Mouse (Mus musculus) heart, adult 11 months (tissue): ENCODE measurements around the gene Hist1h3f.
"Not testable (repeated sequence)": the region's sequence is repeated elsewhere in the genome, so short reads cannot be mapped to it uniquely, and the experiment has no call there.

Experiments
- DNase-seq: peaks from one replicate; pipeline ENCODE4 v3.0.0; 2022

The Hist1h3f gene

DNA sequence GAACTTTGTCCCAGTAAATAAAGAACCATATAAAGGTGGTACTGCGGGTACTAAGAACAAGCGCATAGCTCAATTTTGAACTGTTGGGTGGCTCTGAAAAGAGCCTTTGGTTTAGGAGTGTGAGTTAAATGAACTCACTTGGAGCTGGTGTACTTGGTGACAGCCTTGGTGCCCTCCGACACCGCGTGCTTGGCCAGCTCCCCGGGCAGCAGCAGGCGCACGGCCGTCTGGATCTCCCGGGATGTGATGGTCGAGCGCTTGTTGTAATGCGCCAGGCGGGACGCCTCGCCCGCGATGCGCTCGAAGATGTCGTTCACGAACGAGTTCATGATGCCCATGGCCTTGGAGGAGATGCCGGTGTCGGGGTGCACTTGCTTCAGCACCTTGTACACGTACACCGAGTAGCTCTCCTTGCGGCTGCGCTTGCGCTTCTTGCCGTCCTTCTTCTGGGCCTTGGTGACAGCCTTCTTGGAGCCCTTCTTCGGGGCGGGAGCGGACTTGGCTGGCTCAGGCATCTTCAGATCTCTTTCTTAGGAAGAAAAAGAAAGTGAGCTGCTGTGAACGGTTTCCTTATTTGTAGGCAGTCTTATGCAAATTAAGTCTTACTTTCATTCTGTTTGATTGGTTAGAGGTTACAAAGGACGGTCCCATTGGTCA, 41.7 kb downstream of the Hist1h3f start:
- DNase-seq: peak; percentile 98

DNA sequence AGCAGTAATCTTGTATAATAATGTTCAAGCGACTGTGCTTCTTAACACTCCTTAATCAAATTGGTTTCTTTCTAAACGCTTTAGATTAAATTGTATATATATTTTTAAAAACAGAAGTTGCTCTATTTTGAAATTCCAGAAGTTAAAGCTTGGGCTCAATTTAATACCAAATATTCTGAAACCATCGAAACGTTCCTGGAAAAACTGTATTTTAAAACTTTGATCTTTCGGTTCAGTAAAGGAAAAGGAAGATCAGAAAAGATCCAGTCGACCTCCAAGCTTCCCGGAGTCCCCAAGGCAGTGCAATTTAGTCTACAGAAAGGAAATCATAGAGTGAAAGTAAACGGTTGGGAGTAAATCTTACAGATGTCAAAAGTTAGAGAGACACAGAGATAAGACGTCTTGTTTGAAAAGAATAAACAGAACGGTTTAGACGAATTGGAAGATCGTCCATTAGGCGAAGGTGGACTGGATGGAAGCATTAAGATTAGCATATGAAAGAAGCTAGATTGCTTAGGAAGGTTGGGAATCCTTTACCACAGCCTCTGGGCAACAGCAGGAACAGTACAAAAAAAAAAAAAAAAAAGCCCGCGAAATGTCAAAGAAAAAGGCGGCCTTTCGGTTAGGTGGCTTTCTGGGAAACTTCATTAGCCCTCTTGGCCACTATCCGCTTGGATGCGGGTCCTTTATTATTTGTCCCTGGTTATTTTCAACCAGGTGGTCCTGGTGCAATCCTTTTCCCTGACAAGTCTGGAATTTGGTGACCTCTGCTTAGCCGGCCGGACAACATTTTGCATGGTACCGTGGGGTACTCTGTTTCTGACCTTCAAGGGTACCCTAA, 42.5 kb downstream of the Hist1h3f start:
- DNase-seq: no peak

DNA sequence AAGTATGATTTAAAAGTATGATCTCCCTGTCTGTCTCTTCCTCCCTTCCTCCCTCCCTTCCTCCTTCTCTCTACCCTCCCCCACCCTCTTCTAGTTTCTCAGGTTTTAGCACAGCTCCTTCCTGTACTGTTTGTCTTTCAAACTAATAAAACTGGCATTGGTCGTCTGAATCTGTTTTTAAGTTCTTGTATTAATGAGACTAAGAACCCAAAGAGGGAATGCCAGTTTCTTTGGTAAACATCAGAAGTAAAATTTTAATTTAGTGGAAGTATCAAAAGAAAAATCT, 43.0 kb downstream of the Hist1h3f start:
- no peak for DNase-seq

DNA sequence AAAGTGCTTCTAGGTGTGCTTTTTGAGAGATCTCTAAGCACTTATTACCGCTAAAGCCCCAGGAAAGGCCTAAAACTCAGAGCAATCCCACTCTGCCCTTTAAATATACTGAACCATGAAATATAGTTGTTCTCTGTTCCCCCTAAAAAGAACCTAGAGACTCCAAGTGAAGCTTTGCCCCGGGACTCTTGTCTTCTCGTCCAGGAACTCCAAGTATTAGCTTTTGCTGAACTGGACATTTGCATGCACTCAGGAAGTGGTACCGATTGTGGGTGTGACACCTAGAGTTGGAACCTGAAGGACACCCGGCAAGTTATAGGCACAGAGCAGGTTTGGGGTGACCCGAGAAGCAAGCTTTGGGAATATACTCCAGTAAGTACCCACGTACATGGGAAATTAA, 47.4 kb downstream of the Hist1h3f start:
- DNase-seq: peak; percentile 63

DNA sequence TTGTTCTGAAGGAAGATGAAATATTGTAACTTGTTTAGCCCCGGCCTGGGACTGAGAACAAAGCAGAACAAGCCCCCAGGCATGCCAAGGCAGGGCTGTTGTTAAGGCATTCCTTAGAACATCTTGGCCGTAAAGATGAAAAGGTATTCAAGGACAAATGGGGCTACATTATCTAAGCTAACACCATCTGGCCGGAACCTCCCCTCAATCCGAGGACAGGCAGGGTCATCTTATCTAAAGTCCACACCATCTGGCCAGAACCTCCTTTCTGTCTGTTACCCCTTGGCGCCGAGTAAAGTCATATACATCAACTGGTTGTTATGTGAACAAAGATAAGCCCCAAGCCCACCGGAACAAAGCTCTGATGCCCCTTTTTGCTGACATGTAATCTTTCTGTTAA, 48.0 kb downstream of the Hist1h3f start:
- not testable (repeated sequence) for DNase-seq

DNA sequence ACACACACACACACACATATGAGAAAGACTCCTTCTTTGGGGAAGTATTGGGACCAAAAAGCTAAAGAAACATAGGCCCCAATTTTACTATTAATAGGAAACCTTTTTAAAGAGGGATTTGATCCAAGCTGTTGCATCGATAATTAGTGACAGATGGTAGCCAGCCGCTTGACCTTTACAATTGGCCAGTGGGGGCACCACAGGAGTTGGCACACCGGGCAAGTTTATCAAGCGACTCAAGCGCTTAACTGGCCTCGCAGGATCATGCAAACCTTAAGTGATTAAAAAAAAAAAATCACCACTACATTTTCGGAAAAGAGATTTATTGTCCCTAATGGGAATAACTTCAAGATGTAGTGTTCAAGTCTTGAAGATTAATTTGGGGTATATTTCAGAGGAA, 48.8 kb downstream of the Hist1h3f start:
- peak; percentile 65 for DNase-seq

DNA sequence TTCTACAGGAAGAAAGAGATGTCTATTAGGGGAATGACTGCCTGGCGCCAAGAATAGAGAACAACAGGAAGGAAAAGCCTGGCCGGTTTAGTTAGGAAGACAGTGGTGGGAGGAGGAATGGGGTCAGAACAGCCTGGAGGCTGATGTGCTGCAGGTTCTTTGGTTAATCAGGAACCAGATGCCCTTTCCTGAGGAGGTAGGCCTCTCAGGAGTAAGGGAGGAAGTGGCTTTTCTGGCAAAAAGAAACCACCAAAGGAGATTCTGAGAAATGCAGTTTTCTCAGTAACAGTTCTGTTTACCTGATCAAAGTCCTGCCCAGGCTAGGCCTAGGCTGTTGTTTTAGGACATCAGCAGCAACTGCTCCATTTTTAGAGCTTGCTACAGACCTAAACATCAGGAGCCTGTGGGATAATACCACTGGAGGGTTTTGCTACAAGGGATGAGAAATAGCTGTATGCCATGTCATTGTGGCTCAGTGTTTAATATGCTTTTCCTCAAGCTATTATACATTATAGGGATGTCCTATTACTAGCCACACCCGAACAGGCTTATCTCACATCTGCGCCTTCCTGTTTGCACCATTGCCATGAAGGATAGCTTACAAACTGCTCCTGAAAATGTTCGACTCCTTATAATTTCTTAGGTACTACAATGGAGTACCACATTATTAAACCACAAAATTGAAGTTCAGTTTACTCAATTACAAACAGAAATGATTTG, 49.4 kb downstream of the Hist1h3f start:
- DNase-seq: peak; percentile 81
